Mouse (Mus musculus): ENCODE data around the gene Trpc3.
"Not testable (repeated sequence)": the region's sequence is repeated elsewhere in the genome, so short reads cannot be mapped to it uniquely, and the experiment has no call there.

Trpc3 gene

GRCm38 (mm10) chr3:36689392-36690291 is at the start of gene Trpc3:
Gene Trpc3 (minus strand): TSS chr3:36690167.
- peak; percentile 53 for DNase-seq

DNA sequence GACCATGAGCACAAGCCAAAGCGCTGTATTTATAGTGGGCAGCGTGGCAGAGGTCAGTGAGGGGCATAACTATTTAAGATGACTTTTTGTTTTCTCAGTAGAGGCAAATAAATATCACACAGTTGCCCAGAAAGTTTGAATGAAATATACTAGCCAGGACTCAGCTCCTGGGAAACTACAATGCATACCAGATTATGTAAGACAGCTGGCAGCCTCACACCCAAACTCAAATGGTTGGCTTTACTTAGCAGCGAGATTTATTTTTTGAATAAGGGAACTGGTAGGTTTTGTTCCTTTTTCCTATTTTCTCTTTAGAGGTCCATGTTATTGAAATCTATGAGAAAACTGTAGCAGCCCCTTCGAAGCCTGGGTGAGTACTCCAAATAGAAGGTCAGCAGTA is 48.1 kb upstream of the Trpc3 start:
- peak; percentile 17 for DNase-seq

GRCm38 (mm10) chr3:36733075-36733474 is 43.1 kb upstream of the Trpc3 start:
- no peak for DNase-seq

GRCm38 (mm10) chr3:36726545-36726944 is 36.6 kb upstream of the Trpc3 start:
- DNase-seq = no peak

- DNase-seq = no peak
Observed at GRCm38 (mm10) chr3:36721850-36722249, 31.9 kb upstream of the Trpc3 start.

- DNase-seq = no peak
Observed at GRCm38 (mm10) chr3:36709521-36709920, 19.6 kb upstream of the Trpc3 start.

DNA sequence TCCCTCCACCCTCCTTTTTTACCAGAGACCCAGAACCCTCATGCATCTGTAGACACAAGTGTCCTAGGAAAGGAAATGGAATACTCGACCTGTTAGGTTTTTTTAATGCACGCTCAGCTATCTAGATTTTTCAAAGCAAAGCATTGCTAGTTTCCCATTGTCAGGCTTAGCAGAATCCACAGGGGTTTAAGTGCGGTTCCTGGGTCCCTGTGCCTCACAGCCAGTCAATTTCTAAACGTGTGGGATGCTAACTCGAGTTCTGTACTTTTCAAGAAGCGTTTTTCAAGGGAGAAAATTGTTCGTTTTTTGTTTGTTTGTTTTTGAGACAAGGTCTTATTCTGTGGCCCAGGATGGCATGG is 304 bp upstream of the Trpc3 start:
- no peak for DNase-seq

DNA sequence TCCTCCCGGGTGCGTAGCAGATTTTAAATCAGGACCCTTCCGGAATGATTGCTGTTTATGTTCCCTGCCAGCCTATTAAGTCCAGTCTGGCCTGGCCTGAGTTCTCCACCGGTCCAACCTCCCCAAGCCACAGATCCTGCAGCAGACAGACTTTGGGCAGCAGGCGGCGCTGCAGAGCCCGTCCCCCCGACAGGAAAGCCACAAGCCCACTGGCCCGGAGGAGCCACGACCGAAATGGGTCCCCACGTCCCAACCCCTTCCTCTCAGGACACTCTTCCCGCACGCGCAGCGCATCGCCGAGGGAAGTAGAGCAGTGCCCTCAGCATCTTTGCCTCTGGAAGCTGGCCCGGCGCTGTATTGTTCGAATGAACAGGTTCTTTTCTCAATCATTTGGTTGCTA is 1.1 kb downstream of the Trpc3 start:
- DNase-seq = peak; percentile 68

DNA sequence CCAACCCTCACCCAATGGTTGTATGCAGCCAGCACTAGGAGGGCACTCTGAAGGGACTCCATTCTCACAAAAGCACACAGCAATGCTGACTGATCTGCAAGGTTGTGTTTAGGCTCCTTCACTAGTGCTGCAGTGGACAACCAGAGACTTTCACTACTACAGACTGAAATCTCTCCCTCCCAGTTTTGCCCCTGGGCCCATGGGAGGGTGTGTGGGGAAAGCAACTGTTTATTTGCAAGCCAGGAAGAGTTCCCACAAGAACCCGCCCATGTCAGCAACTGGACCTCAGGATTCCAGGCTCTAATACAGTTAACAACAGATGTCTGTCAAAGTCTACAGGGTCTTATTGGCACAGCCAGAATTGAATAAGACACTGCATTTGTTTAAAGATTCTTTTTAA is 14.1 kb downstream of the Trpc3 start:
- DNase-seq = no peak

- DNase-seq = no peak
Observed at GRCm38 (mm10) chr3:36667814-36668213, 22.2 kb downstream of the Trpc3 start.

- DNase-seq = not testable (repeated sequence)
Observed at GRCm38 (mm10) chr3:36645245-36645559, 44.8 kb downstream of the Trpc3 start.

GRCm38 (mm10) chr3:36644554-36645244 is 45.3 kb downstream of the Trpc3 start:
- DNase-seq = no peak

DNA sequence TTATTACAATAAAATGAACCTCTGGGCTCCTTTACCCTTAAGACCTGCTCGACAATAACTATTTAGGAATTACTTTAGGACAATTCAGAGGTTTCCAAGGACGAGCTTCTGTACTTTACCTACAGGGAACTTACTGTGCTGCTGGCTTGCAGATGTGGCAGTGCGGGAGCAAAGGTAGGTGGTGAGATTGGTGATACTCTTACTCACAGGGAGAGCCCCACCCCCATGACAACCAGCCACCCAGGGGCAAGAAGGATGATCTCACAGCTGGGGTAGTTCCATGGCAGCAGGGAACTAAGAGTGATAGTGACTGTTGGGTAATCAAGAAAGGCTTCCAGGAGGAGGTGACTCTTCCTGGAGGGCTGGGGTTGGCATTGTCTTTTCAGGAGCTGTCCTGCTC is 46.6 kb downstream of the Trpc3 start:
- no peak for DNase-seq

DNA sequence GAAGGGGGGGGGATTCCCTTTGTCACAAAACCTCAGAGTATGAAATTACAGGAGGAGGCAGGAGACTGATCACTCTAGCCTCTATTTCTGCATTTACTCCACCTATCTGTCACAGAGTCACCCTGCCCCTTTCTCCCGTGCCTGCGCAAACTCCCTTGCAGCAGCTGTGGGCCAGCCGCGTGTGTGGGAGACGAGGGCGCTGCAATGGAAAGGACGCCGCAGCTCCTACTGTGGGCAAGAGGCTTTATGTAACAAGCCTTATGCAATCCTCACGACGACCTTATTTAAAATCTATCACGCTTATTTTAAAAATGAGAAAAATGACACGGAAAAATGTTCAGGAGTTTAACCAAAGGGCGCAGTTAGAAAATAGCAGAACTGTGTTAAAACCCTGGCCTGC is 47.2 kb downstream of the Trpc3 start:
- peak; percentile 17 for DNase-seq

GRCm38 (mm10) chr3:36640787-36641186 is 49.2 kb downstream of the Trpc3 start:
- no peak for DNase-seq

DNA sequence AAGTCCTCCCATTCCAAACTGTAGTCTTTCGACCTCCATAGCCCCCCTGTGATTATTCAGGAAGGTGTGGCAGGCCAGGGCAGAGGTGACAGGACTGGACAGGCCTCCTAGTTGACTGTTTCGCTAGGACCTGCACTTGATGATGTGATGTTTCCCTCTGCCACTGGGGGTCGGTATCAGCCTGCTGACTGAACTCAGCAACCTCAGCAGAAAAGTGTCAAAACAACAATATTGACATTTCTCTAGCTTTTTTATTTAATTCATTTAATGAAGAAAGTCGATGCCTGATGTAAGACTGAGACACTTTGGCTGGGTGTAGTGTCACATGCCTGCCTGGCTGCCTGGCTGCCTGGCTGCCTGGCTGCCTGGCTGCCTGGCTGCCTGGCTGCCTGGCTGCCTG is 54.5 kb downstream of the Trpc3 start:
- peak; percentile 53 for DNase-seq

DNA sequence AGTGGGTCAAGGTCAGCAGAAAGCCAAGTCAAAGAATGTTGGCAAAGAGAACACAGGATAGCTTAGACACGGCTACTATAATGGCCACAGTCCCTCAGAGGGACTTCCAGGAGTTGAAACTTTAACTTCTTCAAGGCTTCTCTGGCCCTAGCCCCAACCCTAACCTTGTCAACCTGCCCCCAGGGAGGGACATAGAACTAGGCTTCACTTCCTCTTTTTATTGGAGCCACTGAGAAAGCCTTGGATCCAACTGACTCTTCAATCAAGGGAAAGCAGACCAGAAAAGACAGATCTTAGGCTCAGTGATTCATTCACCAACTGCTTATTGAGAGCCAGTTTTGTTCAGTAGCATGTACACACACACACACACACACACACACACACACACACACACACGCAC is 63.2 kb downstream of the Trpc3 start:
- DNase-seq = no peak

DNA sequence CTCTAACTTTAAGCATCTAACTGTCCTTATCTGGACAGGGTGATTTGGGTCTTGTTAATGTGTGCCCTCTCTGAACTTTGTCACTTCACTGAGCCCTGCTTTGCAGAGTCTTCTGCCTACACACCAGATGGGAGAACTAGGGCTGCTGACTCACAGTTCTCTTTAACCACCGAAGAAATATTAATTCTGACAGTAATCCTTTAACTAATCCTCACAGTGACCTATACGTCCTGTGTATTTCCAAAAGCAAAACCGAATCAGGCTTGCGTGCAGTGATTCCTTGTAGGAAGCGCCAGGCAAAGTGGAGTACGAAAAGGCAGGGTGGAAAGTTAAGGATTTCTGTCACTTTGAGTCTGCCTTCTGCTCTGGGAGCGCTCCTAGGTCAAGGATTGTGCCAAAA is 71.8 kb downstream of the Trpc3 start:
- DNase-seq = no peak

- no peak for DNase-seq
Observed at GRCm38 (mm10) chr3:36613908-36614255, 76.1 kb downstream of the Trpc3 start.

GRCm38 (mm10) chr3:36613202-36613907 is 76.6 kb downstream of the Trpc3 start, which contains the start of gene Bbs7:
Gene Bbs7 (minus strand): TSS chr3:36613477.
- peak; percentile 98 for DNase-seq

GRCm38 (mm10) chr3:36612687-36613086 is 77.3 kb downstream of the Trpc3 start:
- DNase-seq = no peak

- no peak for DNase-seq
Observed at GRCm38 (mm10) chr3:36605894-36606783, 83.8 kb downstream of the Trpc3 start.

DNA sequence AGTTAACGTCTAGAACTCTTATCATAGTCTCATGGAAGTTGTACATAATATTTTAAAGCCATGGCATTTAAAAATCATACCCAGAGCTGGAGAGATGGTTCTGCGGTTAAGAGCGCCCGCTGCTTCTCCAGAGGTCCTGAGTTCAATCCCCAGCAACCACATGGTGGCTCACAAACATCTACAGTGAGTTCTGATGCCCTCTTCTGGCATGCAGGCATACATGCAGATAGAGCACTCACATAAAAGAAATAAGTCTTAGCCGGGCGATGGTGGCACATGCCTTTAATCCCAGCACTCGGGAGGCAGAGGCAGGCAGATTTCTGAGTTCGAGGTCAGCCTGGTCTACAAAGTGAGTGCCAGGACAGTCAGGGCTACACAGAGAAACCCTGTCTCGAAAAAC is 90.2 kb downstream of the Trpc3 start:
- DNase-seq = not testable (repeated sequence)

All from right cerebral cortex, postnatal 14 days (tissue).